Mouse (Mus musculus): ENCODE results near the gene Man1c1. TPM values are rescaled to one million over a fixed set of nuclear protein-coding genes. Genes with fewer than 3 reads are reported as not detected.

Man1c1 gene
- polyA plus RNA-seq, 1 experiment from 2014 or later = 1.5 TPM

DNA sequence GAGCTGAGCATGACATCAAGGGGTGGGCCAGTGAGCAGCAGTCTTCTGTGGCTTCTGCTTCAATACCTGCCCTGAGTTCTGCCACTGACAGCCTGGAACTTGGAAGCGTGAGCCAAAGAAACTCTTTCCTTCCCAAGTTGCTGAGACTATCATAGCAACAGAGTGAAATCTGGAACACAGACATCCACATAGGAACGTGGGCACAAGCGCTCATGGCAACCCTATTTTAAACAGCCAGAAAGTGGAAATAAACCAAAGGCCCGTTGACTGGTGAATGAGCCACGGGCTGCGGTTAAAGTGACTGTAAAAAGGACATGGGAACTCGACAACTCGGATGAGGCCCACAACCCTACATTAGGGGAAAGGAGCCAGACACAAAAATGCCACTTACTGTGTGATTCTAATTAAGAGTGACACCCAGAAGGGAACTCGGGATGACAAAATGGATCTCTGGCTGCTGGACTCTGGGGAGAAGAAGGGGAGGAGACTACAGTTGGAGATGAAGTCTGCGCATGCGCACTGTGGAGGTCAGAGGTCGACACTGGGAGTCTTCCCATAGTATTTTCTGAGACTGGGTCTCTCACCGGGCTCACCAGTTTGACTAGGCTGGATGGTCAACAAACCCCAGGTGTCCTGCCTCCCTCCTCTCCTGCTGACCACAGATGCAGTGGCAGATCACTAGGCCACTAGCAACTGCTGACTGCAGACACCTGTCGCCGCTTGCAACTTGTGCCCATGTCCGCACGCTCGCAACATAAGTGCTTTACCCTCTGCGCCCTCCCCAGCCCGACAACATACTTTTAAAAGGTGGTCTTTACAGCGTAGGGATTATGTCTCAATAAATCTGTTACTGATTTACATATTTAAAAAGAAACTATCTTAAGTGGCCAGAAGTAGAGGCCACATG, 58.8 kb downstream of the Man1c1 start:
- no peak for ATAC-seq (ENCODE audit: low FRiP score, low TSS enrichment)
- H3K9ac ChIP-seq (ENCODE audit: low read length) = no peak overlapping the region
- no peak for DNase-seq (ENCODE audit: low spot score)
- no peak overlapping the region for H3K4me2 ChIP-seq (replicated peaks; ENCODE audit: low read depth)
- H3K4me1 ChIP-seq (replicated peaks; ENCODE audit: control insufficient read depth, insufficient read depth) = no peaks in the 10 kb centered on the region
- H3K36me3 ChIP-seq (ENCODE audit: control insufficient read depth, insufficient read depth, low read length) = no peaks in the 10 kb centered on the region
- H3K4me3 ChIP-seq (ENCODE audit: low read depth, low read length) = no peak overlapping the region
- H3K27ac ChIP-seq (replicated peaks) = no peak overlapping the region
- no peaks in the 10 kb centered on the region for H3K27me3 ChIP-seq (ENCODE audit: control insufficient read depth, insufficient read depth, low read length)
- no peaks in the 10 kb centered on the region for H3K9me3 ChIP-seq (ENCODE audit: control insufficient read depth, low read length)
- WGBS = 86% methylated on average over 21 of the region's 21 CpGs
- no peak for TF ChIP-seq CTCF (IDR thresholded peaks at IDR 0.05; ENCODE audit: low read depth)
- no peak for TF ChIP-seq EP300 (optimal IDR thresholded peaks at IDR 0.05)

- DNase-seq (ENCODE audit: low spot score) (no peak), ATAC-seq (ENCODE audit: low FRiP score, low TSS enrichment) (no peak)
- H3K4me2 ChIP-seq (replicated peaks; ENCODE audit: low read depth) = no peak overlapping the region
- WGBS = 76% methylated on average over 6 of the region's 6 CpGs
- no peaks in the 10 kb centered on the region for H3K36me3 ChIP-seq (ENCODE audit: control insufficient read depth, insufficient read depth, low read length)
- no peak overlapping the region for H3K4me3 ChIP-seq (ENCODE audit: low read depth, low read length)
- no peak overlapping the region for H3K27ac ChIP-seq (replicated peaks)
- no peaks in the 10 kb centered on the region for H3K27me3 ChIP-seq (ENCODE audit: control insufficient read depth, insufficient read depth, low read length)
- no peak for TF ChIP-seq CTCF (IDR thresholded peaks at IDR 0.05; ENCODE audit: low read depth)
- TF ChIP-seq EP300 (optimal IDR thresholded peaks at IDR 0.05) = no peak
- H3K9me3 ChIP-seq (ENCODE audit: control insufficient read depth, low read length) = no peaks in the 10 kb centered on the region
- H3K4me1 ChIP-seq (replicated peaks; ENCODE audit: control insufficient read depth, insufficient read depth) = no peaks in the 10 kb centered on the region
- no peak overlapping the region for H3K9ac ChIP-seq (ENCODE audit: low read length)
Observed at GRCm38 (mm10) chr4:134644410-134644809, 59.7 kb downstream of the Man1c1 start.

GRCm38 (mm10) chr4:134641711-134642516, 62.2 kb downstream of the Man1c1 start:
- Histone ChIP-seq H3K27ac (replicated peaks) (no peak overlapping the region), H3K4me3 (ENCODE audit: low read depth, low read length) (no peak overlapping the region), H3K36me3 (ENCODE audit: control insufficient read depth, insufficient read depth, low read length) (no peaks in the 10 kb centered on the region), H3K4me1 (replicated peaks; ENCODE audit: control insufficient read depth, insufficient read depth) (no peaks in the 10 kb centered on the region), H3K4me2 (replicated peaks; ENCODE audit: low read depth) (no peak overlapping the region), H3K27me3 (ENCODE audit: control insufficient read depth, insufficient read depth, low read length) (no peaks in the 10 kb centered on the region), H3K9me3 (ENCODE audit: control insufficient read depth, low read length) (no peaks in the 10 kb centered on the region), H3K9ac (ENCODE audit: low read length) (no peak overlapping the region)
- TF ChIP-seq EP300 (optimal IDR thresholded peaks at IDR 0.05) = no peak
- TF ChIP-seq CTCF (IDR thresholded peaks at IDR 0.05; ENCODE audit: low read depth) = no peak
- 70% methylated on average over 30 of the region's 30 CpGs for WGBS
- 0 out of 2 replicates have a peak, but pooled peaks have one; percentile 51 for ATAC-seq (ENCODE audit: low FRiP score, low TSS enrichment)
- DNase-seq (ENCODE audit: low spot score) = peak; percentile 35

DNA sequence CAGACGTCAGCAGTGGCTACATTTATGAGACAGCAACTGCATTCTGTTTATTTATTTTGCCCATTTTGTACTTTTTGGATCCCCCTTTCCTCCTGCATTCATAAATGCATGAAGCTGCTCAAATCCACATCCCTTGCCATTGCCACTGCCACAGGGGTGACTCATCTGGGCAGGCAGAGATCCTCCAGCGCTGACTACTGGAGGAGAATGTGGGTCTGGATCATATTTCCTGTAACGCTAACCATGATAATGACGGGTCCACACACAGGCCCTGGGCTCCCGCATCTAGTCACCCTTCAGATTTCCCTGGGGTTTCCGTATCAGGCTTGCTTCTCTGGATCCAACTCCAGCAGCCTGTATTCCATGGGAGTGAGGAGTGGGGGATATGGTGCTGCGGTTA, 64.8 kb downstream of the Man1c1 start:
- Histone ChIP-seq H3K4me2 (replicated peaks; ENCODE audit: low read depth) (no peak overlapping the region), H3K36me3 (ENCODE audit: control insufficient read depth, insufficient read depth, low read length) (no peaks in the 10 kb centered on the region), H3K27me3 (ENCODE audit: control insufficient read depth, insufficient read depth, low read length) (no peaks in the 10 kb centered on the region), H3K4me1 (replicated peaks; ENCODE audit: control insufficient read depth, insufficient read depth) (no peaks in the 10 kb centered on the region), H3K4me3 (ENCODE audit: low read depth, low read length) (no peak overlapping the region), H3K27ac (replicated peaks) (no peak overlapping the region), H3K9me3 (ENCODE audit: control insufficient read depth, low read length) (no peaks in the 10 kb centered on the region), H3K9ac (ENCODE audit: low read length) (no peak overlapping the region)
- TF ChIP-seq EP300 (optimal IDR thresholded peaks at IDR 0.05) (no peak), CTCF (IDR thresholded peaks at IDR 0.05; ENCODE audit: low read depth) (no peak)
- DNase-seq (ENCODE audit: low spot score) (no peak), ATAC-seq (ENCODE audit: low FRiP score, low TSS enrichment) (no peak)
- WGBS = 74% methylated on average over 7 of the region's 7 CpGs

DNA sequence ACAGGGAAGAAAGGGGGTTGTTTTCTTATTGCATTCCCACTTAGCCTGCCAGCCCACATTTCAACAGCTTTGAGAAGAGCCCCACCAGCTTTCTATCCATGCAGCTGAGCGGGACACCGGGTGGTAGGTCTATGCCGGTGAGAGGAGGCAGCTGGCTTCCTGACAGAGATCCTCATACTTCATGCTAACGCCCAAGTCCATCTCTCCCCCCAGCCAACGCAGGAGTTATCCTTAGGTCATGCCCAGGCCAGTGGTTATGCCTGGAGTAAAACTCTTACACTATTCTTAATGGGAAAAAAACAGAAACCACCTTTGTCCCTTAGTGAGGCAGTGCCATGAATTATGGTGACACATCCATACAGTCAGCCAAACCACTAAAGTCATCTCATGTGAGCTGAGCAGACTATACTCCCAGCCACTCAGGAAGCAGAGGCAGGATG, 66.0 kb downstream of the Man1c1 start:
- Histone ChIP-seq H3K4me1 (replicated peaks; ENCODE audit: control insufficient read depth, insufficient read depth) (no peaks in the 10 kb centered on the region), H3K27ac (replicated peaks) (no peak overlapping the region), H3K4me3 (ENCODE audit: low read depth, low read length) (no peak overlapping the region), H3K4me2 (replicated peaks; ENCODE audit: low read depth) (no peak overlapping the region), H3K9me3 (ENCODE audit: control insufficient read depth, low read length) (no peaks in the 10 kb centered on the region), H3K36me3 (ENCODE audit: control insufficient read depth, insufficient read depth, low read length) (no peaks in the 10 kb centered on the region), H3K9ac (ENCODE audit: low read length) (no peak overlapping the region), H3K27me3 (ENCODE audit: control insufficient read depth, insufficient read depth, low read length) (no peaks in the 10 kb centered on the region)
- 39% methylated on average over 5 of the region's 5 CpGs for WGBS
- DNase-seq (ENCODE audit: low spot score) (no peak), ATAC-seq (ENCODE audit: low FRiP score, low TSS enrichment) (no peak)
- TF ChIP-seq EP300 (optimal IDR thresholded peaks at IDR 0.05) (no peak), CTCF (IDR thresholded peaks at IDR 0.05; ENCODE audit: low read depth) (no peak)
